In the genomic region with DNA sequence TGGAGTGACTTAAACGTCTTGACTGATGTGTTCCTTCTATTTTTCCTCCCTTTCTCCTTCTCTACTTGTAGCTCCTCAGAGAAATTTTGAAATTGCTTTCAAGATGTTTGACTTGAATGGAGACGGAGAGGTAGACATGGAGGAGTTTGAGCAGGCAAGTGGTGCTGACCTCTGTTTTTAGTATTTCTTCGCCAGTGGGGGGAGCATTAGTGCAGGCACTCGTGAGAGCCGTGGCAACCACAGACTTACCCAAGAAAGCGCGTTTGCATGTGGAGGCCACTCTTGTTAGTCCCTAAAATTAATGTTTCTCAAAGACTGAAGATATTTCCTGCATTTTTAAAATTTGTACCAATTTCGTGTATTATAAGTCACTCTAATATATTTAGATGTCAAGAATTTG, we compare ENCODE assay signal across 24 mouse cellular contexts.
DNase-seq lines count a peak whose midpoint lies in the region; ATAC-seq and TF ChIP-seq lines count a peak whose summit lies in the region.
"Had no signal": no experiment of that assay in that cellular context is flagged by ENCODE, and none has a peak within 500 bp of the region (broad histone marks: within the 10 kb centered on the region; RNA-seq: fewer than 3 reads in every experiment).

No protein-coding gene starts in this region.

- no peaks in the 10 kb centered on the region for H3K9me3 ChIP-seq in heart, embryonic 10.5 days
- H3K9me3 ChIP-seq in liver, postnatal 0 days (ENCODE audit: low read length), result no peaks in the 10 kb centered on the region
- H3K9me3 ChIP-seq in liver, embryonic 12.5 days (replicated peaks), result no peaks in the 10 kb centered on the region
- H3K9me3 ChIP-seq in CH12.LX (replicated peaks; ENCODE audit: low read length), result no peaks in the 10 kb centered on the region
- H3K9me3 ChIP-seq: forebrain, embryonic 10.5 days; forebrain, embryonic 13.5 days; G1E; heart, embryonic 12.5 days; heart, embryonic 15.5 days; hindbrain, embryonic 10.5 days; hindbrain, embryonic 13.5 days had no signal

- H3K9ac ChIP-seq in liver, postnatal 0 days (replicated peaks), result no peak overlapping the region
- H3K9ac ChIP-seq in liver, embryonic 12.5 days, result no peak overlapping the region
- no peak overlapping the region for H3K9ac ChIP-seq in CH12.LX (ENCODE audit: insufficient read depth, low read depth)
- H3K9ac ChIP-seq: forebrain, embryonic 13.5 days; heart, embryonic 12.5 days; heart, embryonic 15.5 days; hindbrain, embryonic 13.5 days had no signal

- DNase-seq in heart, embryonic 10.5 days (ENCODE audit: low spot score), result peak; percentile 66
- no peak for DNase-seq in heart, adult 18-20 months
- no peak for DNase-seq in liver, postnatal 0 days
- DNase-seq in 416B (ENCODE audit: low read depth) (peak; percentile 14), CH12.LX (ENCODE audit: extremely low read depth) (peak; percentile 10)
- no peak for DNase-seq in urinary bladder, postnatal 4 days (ENCODE audit: low spot score in 2 of 2)
- DNase-seq: adrenal gland, postnatal 10 days; adrenal gland, postnatal 36 days; cerebellum, adult 18-20 months; gastrocnemius, postnatal 10 days; heart, adult 2 months; heart, postnatal 10 days; heart, postnatal 36 days had no signal

- no peak overlapping the region for H3K27ac ChIP-seq in heart, embryonic 10.5 days
- H3K27ac ChIP-seq in liver, postnatal 0 days (ENCODE audit: low read depth), result no peak overlapping the region
- H3K27ac ChIP-seq in liver, embryonic 12.5 days, result no peak overlapping the region
- no peak overlapping the region for H3K27ac ChIP-seq in CH12.LX (ENCODE audit: insufficient read depth, low read depth)
- H3K27ac ChIP-seq: forebrain, embryonic 10.5 days; forebrain, embryonic 13.5 days; heart, adult 2 months; heart, embryonic 15.5 days; hindbrain, embryonic 10.5 days; hindbrain, embryonic 13.5 days had no signal

- no peak for ATAC-seq in liver, postnatal 0 days
- ATAC-seq in liver, embryonic 12.5 days, result no peak
- ATAC-seq: forebrain, embryonic 13.5 days; forebrain, embryonic 16.5 days; hindbrain, embryonic 16.5 days; Patski had no signal

- peaks cover 5% of the 10 kb centered on the region; the same call in 1 of the 2 replicates for H3K36me3 ChIP-seq in heart, embryonic 10.5 days
- peaks cover 34% of the 10 kb centered on the region for H3K36me3 ChIP-seq in liver, postnatal 0 days (replicated peaks; ENCODE audit: insufficient read depth, low read length)
- H3K36me3 ChIP-seq in liver, embryonic 12.5 days, result peaks cover 33% of the 10 kb centered on the region
- H3K36me3 ChIP-seq in CH12.LX (replicated peaks in 1 of 2; ENCODE audit: control insufficient read depth in 1 of 2, insufficient read depth in 1 of 2, low read length in 1 of 2), result peaks cover 4 to 61% of the 10 kb centered on the region in 2 experiments

- in situ Hi-C loops in CH12.LX (cut with MboI; ENCODE audit: low pct_ligation_motif_present, low pct_unique_long_range_greater_than_20kb, low sequenced_read_pairs), result no loop called here

- H3K4me1 ChIP-seq in heart, embryonic 10.5 days, result 0 out of 2 replicates have a peak, but pooled peaks cover 4% of the 10 kb centered on the region
- H3K4me1 ChIP-seq in liver, postnatal 0 days (ENCODE audit: insufficient read depth), result no peaks in the 10 kb centered on the region
- H3K4me1 ChIP-seq in liver, embryonic 12.5 days, result peaks cover 5% of the 10 kb centered on the region
- H3K4me1 ChIP-seq in CH12.LX (ENCODE audit: control insufficient read depth in 1 of 2, insufficient read depth in 2 of 2), result peaks cover 0 to 4% of the 10 kb centered on the region in 2 experiments; a peak in 2 of 4 replicates
- H3K4me1 ChIP-seq: heart, embryonic 12.5 days; heart, embryonic 15.5 days had no signal

- H3K27me3 ChIP-seq in heart, embryonic 10.5 days (ENCODE audit: insufficient read depth, poor library complexity, severe bottlenecking), result no peaks in the 10 kb centered on the region
- H3K27me3 ChIP-seq in liver, postnatal 0 days (ENCODE audit: insufficient read depth, low read length), result no peaks in the 10 kb centered on the region
- H3K27me3 ChIP-seq in liver, embryonic 12.5 days (replicated peaks), result no peaks in the 10 kb centered on the region
- H3K27me3 ChIP-seq in CH12.LX (replicated peaks), result no peaks in the 10 kb centered on the region
- H3K27me3 ChIP-seq: forebrain, embryonic 13.5 days; heart, embryonic 12.5 days; heart, embryonic 15.5 days; hindbrain, embryonic 13.5 days; Patski had no signal

- no peak overlapping the region for H3K4me2 ChIP-seq in liver, postnatal 0 days (ENCODE audit: low read depth, low read length)
- H3K4me2 ChIP-seq in liver, embryonic 12.5 days, result no peak overlapping the region
- H3K4me2 ChIP-seq in CH12.LX (ENCODE audit: insufficient read depth, low read depth, poor library complexity, severe bottlenecking), result no peak overlapping the region
- H3K4me2 ChIP-seq: forebrain, embryonic 13.5 days; heart, embryonic 12.5 days; heart, embryonic 15.5 days; hindbrain, embryonic 13.5 days had no signal

- H3K4me3 ChIP-seq in heart, embryonic 10.5 days, result no peak overlapping the region
- H3K4me3 ChIP-seq in liver, postnatal 0 days (ENCODE audit: low read depth, low read length), result no peak overlapping the region
- no peak overlapping the region for H3K4me3 ChIP-seq in liver, embryonic 12.5 days
- no peak overlapping the region for H3K4me3 ChIP-seq in CH12.LX (replicated peaks in 1 of 3; ENCODE audit: low read depth in 2 of 3, low read length in 2 of 3, poor library complexity in 1 of 3)
- H3K4me3 ChIP-seq: forebrain, embryonic 10.5 days; forebrain, embryonic 13.5 days; heart, adult 2 months; heart, embryonic 12.5 days; heart, embryonic 15.5 days; hindbrain, embryonic 10.5 days; hindbrain, embryonic 13.5 days had no signal

- 69% methylated on average over 8 of the region's 8 CpGs for whole genome bisulfite sequencing in heart, embryonic 10.5 days
- WGBS in liver, postnatal 0 days (ENCODE audit: insufficient replicate concordance), result 71% methylated on average over 8 of the region's 8 CpGs
- WGBS in liver, embryonic 12.5 days (ENCODE audit: insufficient replicate concordance), result 68% methylated on average over 8 of the region's 8 CpGs

- TF ChIP-seq RAD21 in CH12.LX (IDR thresholded peaks at IDR 0.05; ENCODE audit: low read depth, low read length), result no peak; the same call in none of the 2 replicates

- no peak for TF ChIP-seq POLR2A in CH12.LX (IDR thresholded peaks at IDR 0.05; ENCODE audit: low read depth, low read length)

- TF ChIP-seq EP300 in liver, postnatal 0 days (IDR thresholded peaks at IDR 0.05; ENCODE audit: low read depth), result no peak
- TF ChIP-seq EP300 in CH12.LX (IDR thresholded peaks at IDR 0.05; ENCODE audit: low read length), result no peak

- no peaks in the 10 kb centered on the region for H3K79me2 ChIP-seq in CH12.LX (replicated peaks; ENCODE audit: control insufficient read depth, extremely low read depth, insufficient read depth, poor library complexity, severe bottlenecking)

- peak; percentile 36 for TF ChIP-seq CTCF in liver, postnatal 0 days (IDR thresholded peaks at IDR 0.05; ENCODE audit: low read depth)
- peak in 1 of 2 experiments; percentile 39; a peak in 2 of 4 replicates for TF ChIP-seq CTCF in CH12.LX (conservative IDR thresholded peaks at IDR 0.05 in 1 of 2, IDR thresholded peaks at IDR 0.05 in 1 of 2; ENCODE audit: low read depth in 2 of 2, low read length in 2 of 2)

- dilution Hi-C loops in CH12.LX (cut with MboI; ENCODE audit: extremely low pct_ligation_motif_present, extremely low pct_unique_long_range_greater_than_20kb, low sequenced_read_pairs), result no loop called here

TF ChIP-seq in CH12.LX, 34 proteins besides CTCF, POLR2A, EP300 and RAD21:
- TF ChIP-seq SMC3 (IDR thresholded peaks at IDR 0.05; ENCODE audit: low read depth, low read length), result peak; percentile 23; the same call in 1 of the 2 replicates
- TF ChIP-seq USF1 (IDR thresholded peaks at IDR 0.05; ENCODE audit: low read depth, low read length), result no peak
- TF ChIP-seq JUN (IDR thresholded peaks at IDR 0.05; ENCODE audit: insufficient read depth, low read depth, low read length), result no peak
- no peak for TF ChIP-seq MXI1 (IDR thresholded peaks at IDR 0.05; ENCODE audit: low read depth, low read length)
- no peak for TF ChIP-seq MAX (IDR thresholded peaks at IDR 0.05; ENCODE audit: low read length)
- no peak for TF ChIP-seq MAFK (IDR thresholded peaks at IDR 0.05; ENCODE audit: insufficient replicate concordance, low read length)
- no peak for TF ChIP-seq ETS1 (conservative IDR thresholded peaks at IDR 0.05; ENCODE audit: low read depth, low read length)
- no peak for TF ChIP-seq ZMIZ1 (IDR thresholded peaks at IDR 0.05; ENCODE audit: low read depth, low read length)
- TF ChIP-seq ZKSCAN1 (IDR thresholded peaks at IDR 0.05; ENCODE audit: borderline replicate concordance, low read depth, low read length), result no peak

Comparison
In these comparisons a context has a peak if more than half of its experiments do, and no peak if none do; other contexts are left out.
1. DNase-seq: peak in heart, embryonic 10.5 days (single experiment), 416B (single experiment) and CH12.LX (single experiment); none in heart, adult 18-20 months (0 of 2), liver, postnatal 0 days (single experiment) and urinary bladder, postnatal 4 days (0 of 2).